8 mouse cellular contexts compared by ENCODE assay signal in genomic region chr2:167349283-167349936, GRCm38 (mm10). TPM values are rescaled to one million over a fixed set of nuclear protein-coding genes. Genes with fewer than 3 reads are reported as not detected.
A peak's percentile ranks its signal among the peaks of the same experiment; 100 is the strongest.
DNase-seq lines count a peak whose midpoint lies in the region; ATAC-seq and TF ChIP-seq lines count a peak whose summit lies in the region.

No protein-coding gene starts in this region.

- peak overlapping the region; percentile 53 for H3K4me2 ChIP-seq in CH12.LX (ENCODE audit: insufficient read depth, low read depth, poor library complexity, severe bottlenecking)
- H3K4me2 ChIP-seq in forebrain, embryonic 11.5 days (ENCODE audit: low read depth, low read length, severe bottlenecking), result peak overlapping the region; percentile 85
- peak overlapping the region; percentile 87 for H3K4me2 ChIP-seq in heart, embryonic 16.5 days (ENCODE audit: low read depth, low read length)
- H3K4me2 ChIP-seq in liver, embryonic 14.5 days (ENCODE audit: low read depth), result peak overlapping the region; percentile 93
- peak overlapping the region; percentile 93 for H3K4me2 ChIP-seq in stomach, embryonic 15.5 days

- peak overlapping the region; percentile 28 to 53 (median 43) for H3K4me3 ChIP-seq in CH12.LX (replicated peaks in 1 of 3; ENCODE audit: low read depth in 2 of 3, low read length in 2 of 3, poor library complexity in 1 of 3)
- peak overlapping the region; percentile 72 for H3K4me3 ChIP-seq in forebrain, embryonic 11.5 days (ENCODE audit: low read depth, low read length)
- peak overlapping the region; percentile 90 for H3K4me3 ChIP-seq in heart, embryonic 16.5 days (ENCODE audit: low read length)
- peak overlapping the region; percentile 47 to 79 for H3K4me3 ChIP-seq in liver, embryonic 14.5 days (ENCODE audit: insufficient read depth in 1 of 2, low read depth in 2 of 2, low read length in 2 of 2)
- H3K4me3 ChIP-seq in stomach, embryonic 15.5 days (replicated peaks), result peak overlapping the region; percentile 84

- peaks cover 27% of the 10 kb centered on the region for H3K79me2 ChIP-seq in CH12.LX (replicated peaks; ENCODE audit: control insufficient read depth, extremely low read depth, insufficient read depth, poor library complexity, severe bottlenecking)

- TF ChIP-seq RAD21 in CH12.LX (IDR thresholded peaks at IDR 0.05; ENCODE audit: low read depth, low read length), result no peak

- in situ Hi-C loops in CH12.LX (cut with MboI; ENCODE audit: low pct_ligation_motif_present, low pct_unique_long_range_greater_than_20kb, low sequenced_read_pairs), result no loop called here

- TF ChIP-seq POLR2A in CH12.LX (IDR thresholded peaks at IDR 0.05; ENCODE audit: low read depth, low read length), result peak; percentile 38; the same call in 1 of the 2 replicates

- peak; percentile 96 for ATAC-seq in forebrain, embryonic 11.5 days (replicated peaks; ENCODE audit: low FRiP score)
- peak; percentile 95 for ATAC-seq in heart, embryonic 16.5 days (replicated peaks; ENCODE audit: extremely low read depth, insufficient read depth, low FRiP score)
- peak; percentile 94 for ATAC-seq in liver, embryonic 14.5 days (ENCODE audit: insufficient read depth)
- peak; percentile 95 for ATAC-seq in stomach, embryonic 15.5 days (ENCODE audit: insufficient read depth, low FRiP score, low read depth)

- DNase-seq in CH12.LX (ENCODE audit: extremely low read depth), result peak; percentile 94
- DNase-seq in c-Kit-positive CD71-positive TER-119-negative erythroid progenitor cells, embryonic 14.5 days (ENCODE audit: low read depth), result peak; percentile 64
- peak; percentile 99 for DNase-seq in forebrain, embryonic 11.5 days (ENCODE audit: low spot score)
- DNase-seq in kidney, postnatal 25 days, result peak; percentile 97 to 98
- DNase-seq in liver, embryonic 14.5 days (ENCODE audit: low read depth in 3 of 3, low spot score in 3 of 3), result peak; percentile 70 to 79 (median 75)
- DNase-seq in neural tube, embryonic 10.5 days (ENCODE audit: extremely low spot score, low spot score), result peak; percentile 98

- no peak for TF ChIP-seq CTCF in CH12.LX (conservative IDR thresholded peaks at IDR 0.05 in 1 of 2, IDR thresholded peaks at IDR 0.05 in 1 of 2; ENCODE audit: low read depth in 2 of 2, low read length in 2 of 2)
- no peak for TF ChIP-seq CTCF in liver, embryonic 14.5 days (IDR thresholded peaks at IDR 0.05; ENCODE audit: low read depth)

- no peak for TF ChIP-seq EP300 in CH12.LX (IDR thresholded peaks at IDR 0.05; ENCODE audit: low read length)
- no peak for TF ChIP-seq EP300 in liver, embryonic 14.5 days (IDR thresholded peaks at IDR 0.05; ENCODE audit: low read depth)

- H3K4me1 ChIP-seq in CH12.LX (ENCODE audit: control insufficient read depth in 1 of 2, insufficient read depth in 2 of 2), result peaks cover 14 to 60% of the 10 kb centered on the region in 2 experiments; a peak in 3 of 4 replicates
- peaks cover 7% of the 10 kb centered on the region; the same call in 1 of the 2 replicates for H3K4me1 ChIP-seq in forebrain, embryonic 11.5 days (replicated peaks; ENCODE audit: control insufficient read depth, insufficient read depth, low read length)
- peaks cover 15% of the 10 kb centered on the region for H3K4me1 ChIP-seq in heart, embryonic 16.5 days (ENCODE audit: control insufficient read depth, insufficient read depth, low read length)
- H3K4me1 ChIP-seq in liver, embryonic 14.5 days (replicated peaks; ENCODE audit: control insufficient read depth in 2 of 2, insufficient read depth in 2 of 2, low read length in 1 of 2), result peaks cover 21 to 52% of the 10 kb centered on the region in 2 experiments
- H3K4me1 ChIP-seq in stomach, embryonic 15.5 days, result peaks cover 12% of the 10 kb centered on the region

- peak overlapping the region; percentile 33; the same call in 1 of the 2 replicates for H3K9ac ChIP-seq in CH12.LX (ENCODE audit: insufficient read depth, low read depth)
- H3K9ac ChIP-seq in forebrain, embryonic 11.5 days (ENCODE audit: low read length), result peak overlapping the region; percentile 84
- H3K9ac ChIP-seq in heart, embryonic 16.5 days (ENCODE audit: low read length), result peak overlapping the region; percentile 63
- peak overlapping the region; percentile 38; the same call in 1 of the 2 replicates for H3K9ac ChIP-seq in liver, embryonic 14.5 days (replicated peaks)
- no peak overlapping the region; the same call in 1 of the 2 replicates for H3K9ac ChIP-seq in stomach, embryonic 15.5 days

- H3K27ac ChIP-seq in CH12.LX (ENCODE audit: insufficient read depth, low read depth), result no peak overlapping the region
- H3K27ac ChIP-seq in forebrain, embryonic 11.5 days (ENCODE audit: low read depth, low read length), result no peak overlapping the region
- H3K27ac ChIP-seq in heart, embryonic 16.5 days (ENCODE audit: low read length), result no peak overlapping the region
- H3K27ac ChIP-seq in liver, embryonic 14.5 days, result no peak overlapping the region; the same call in 1 of the 2 replicates
- H3K27ac ChIP-seq in stomach, embryonic 15.5 days, result no peak overlapping the region

- peaks cover 0 to 13% of the 10 kb centered on the region in 2 experiments for H3K36me3 ChIP-seq in CH12.LX (replicated peaks in 1 of 2; ENCODE audit: control insufficient read depth in 1 of 2, insufficient read depth in 1 of 2, low read length in 1 of 2)
- H3K36me3 ChIP-seq in forebrain, embryonic 11.5 days (ENCODE audit: control insufficient read depth, insufficient read depth, low read length), result no peaks in the 10 kb centered on the region
- H3K36me3 ChIP-seq in heart, embryonic 16.5 days (ENCODE audit: control insufficient read depth, insufficient read depth), result no peaks in the 10 kb centered on the region
- H3K36me3 ChIP-seq in liver, embryonic 14.5 days (replicated peaks; ENCODE audit: control insufficient read depth, insufficient read depth, low read depth), result no peaks in the 10 kb centered on the region
- no peaks in the 10 kb centered on the region for H3K36me3 ChIP-seq in stomach, embryonic 15.5 days

- under 1% methylated on average over 44 of the region's 50 CpGs for WGBS in forebrain, embryonic 11.5 days
- WGBS in heart, embryonic 16.5 days, result under 1% methylated on average over 40 of the region's 50 CpGs
- 2% methylated on average over 44 of the region's 50 CpGs for WGBS in liver, embryonic 14.5 days (ENCODE audit: insufficient replicate concordance)
- WGBS in stomach, embryonic 15.5 days, result under 1% methylated on average over 46 of the region's 50 CpGs

- dilution Hi-C loops in CH12.LX (cut with MboI; ENCODE audit: extremely low pct_ligation_motif_present, extremely low pct_unique_long_range_greater_than_20kb, low sequenced_read_pairs), result no loop called here

- H3K9me3 ChIP-seq in CH12.LX (replicated peaks; ENCODE audit: low read length), result no peaks in the 10 kb centered on the region
- no peaks in the 10 kb centered on the region for H3K9me3 ChIP-seq in forebrain, embryonic 11.5 days (ENCODE audit: control insufficient read depth, low read length)
- no peaks in the 10 kb centered on the region for H3K9me3 ChIP-seq in heart, embryonic 16.5 days (replicated peaks; ENCODE audit: control insufficient read depth, low read length)
- H3K9me3 ChIP-seq in liver, embryonic 14.5 days (ENCODE audit: control insufficient read depth, low read length), result no peaks in the 10 kb centered on the region
- no peaks in the 10 kb centered on the region for H3K9me3 ChIP-seq in stomach, embryonic 15.5 days

- H3K27me3 ChIP-seq in CH12.LX (replicated peaks), result no peaks in the 10 kb centered on the region
- H3K27me3 ChIP-seq in forebrain, embryonic 11.5 days (ENCODE audit: control insufficient read depth, insufficient read depth, low read length), result peaks cover 6% of the 10 kb centered on the region; the same call in 1 of the 2 replicates
- H3K27me3 ChIP-seq in heart, embryonic 16.5 days (ENCODE audit: control insufficient read depth, insufficient read depth, low read length), result no peaks in the 10 kb centered on the region
- peaks cover 49% of the 10 kb centered on the region for H3K27me3 ChIP-seq in liver, embryonic 14.5 days (ENCODE audit: control insufficient read depth, insufficient read depth, low read length)
- 0 out of 2 replicates have a peak, but pooled peaks cover 2% of the 10 kb centered on the region for H3K27me3 ChIP-seq in stomach, embryonic 15.5 days (replicated peaks)

TF ChIP-seq in CH12.LX, 34 proteins besides CTCF, POLR2A, EP300 and RAD21:
- TF ChIP-seq TBP (conservative IDR thresholded peaks at IDR 0.05; ENCODE audit: low read depth, low read length) (0 out of 2 replicates have a peak, but pooled peaks have one; percentile 17), MAZ (IDR thresholded peaks at IDR 0.05; ENCODE audit: low read depth, low read length) (peak; percentile 88; the same call in 1 of the 2 replicates), ELF1 (IDR thresholded peaks at IDR 0.05; ENCODE audit: low read depth, low read length) (no peak), MAX (IDR thresholded peaks at IDR 0.05; ENCODE audit: low read length) (no peak; the same call in 1 of the 2 replicates), ZNF384 (IDR thresholded peaks at IDR 0.05; ENCODE audit: low read depth, low read length) (no peak), CHD2 (IDR thresholded peaks at IDR 0.05; ENCODE audit: low read length) (no peak), UBTF (IDR thresholded peaks at IDR 0.05; ENCODE audit: low read depth, low read length) (0 out of 2 replicates have a peak, but pooled peaks have one; percentile 12), POLR2AphosphoS2 (IDR thresholded peaks at IDR 0.05; ENCODE audit: low read depth, low read length) (no peak), HCFC1 (IDR thresholded peaks at IDR 0.05; ENCODE audit: low read depth, low read length) (peak; percentile 16; the same call in 1 of the 2 replicates), IRF4 (IDR thresholded peaks at IDR 0.05; ENCODE audit: low read depth, low read length) (no peak), SIN3A (IDR thresholded peaks at IDR 0.05; ENCODE audit: low read length) (no peak), NRF1 (IDR thresholded peaks at IDR 0.05; ENCODE audit: low read depth, low read length) (no peak), ZC3H11A (IDR thresholded peaks at IDR 0.05; ENCODE audit: low read depth, low read length) (no peak), MYC (IDR thresholded peaks at IDR 0.05; ENCODE audit: low read depth, low read length) (no peak), KAT2A (IDR thresholded peaks at IDR 0.05; ENCODE audit: insufficient replicate concordance, low read length) (no peak)

RNA-seq across cellular contexts. Expression of gene B4galt5, which starts 0.4 kb away (rescaled TPM):
- 12.5 and 14.4 TPM in 2 replicates for total RNA-seq in CH12.LX (2012; rRNA removed)
- total RNA-seq in CH12.LX (2014; rRNA removed), result 12.0 and 13.5 TPM in 2 replicates
- polyA plus RNA-seq in CH12.LX (2012; ENCODE audit: insufficient read length, low read depth), result 17.6 and 22.4 TPM in 2 replicates
- 17.5 and 19.2 TPM in 2 replicates for polyA plus RNA-seq in forebrain, embryonic 11.5 days (2014; fragmentation: Nextera tagmentation; extraction: Ambion mirVana)
- 8.1 and 8.3 TPM in 2 replicates for polyA plus RNA-seq in heart, embryonic 16.5 days (2015; fragmentation: Nextera tagmentation; extraction: Ambion mirVana)
- 2.3 TPM in 2 replicates for polyA plus RNA-seq in liver, embryonic 14.5 days (2012; rRNA removed)
- polyA plus RNA-seq in liver, embryonic 14.5 days (2014; fragmentation: Nextera tagmentation; extraction: Ambion mirVana), result 2.3 and 2.7 TPM in 2 replicates
- polyA plus RNA-seq in stomach, embryonic 15.5 days (2015; fragmentation: Nextera tagmentation; extraction: Ambion mirVana), result 16.7 and 17.0 TPM in 2 replicates
